Mouse (Mus musculus) naive thymus-derived CD4-positive, alpha-beta T cell, adult 5 months (primary cell): ENCODE results near the gene Usp5. TPM values are rescaled to one million over a fixed set of nuclear protein-coding genes. Genes with fewer than 3 reads are reported as not detected.

Experiments used
- polyA plus RNA-seq: library from polyadenylated mRNA; unstranded; fragments of 100-300 nt; shearing (Covaris generic); gene quantifications from one replicate; pipeline ENCODE4 v1.2.1, GENCODE M21; 2017

Usp5 gene
- polyA plus RNA-seq = 90.0 TPM

DNA sequence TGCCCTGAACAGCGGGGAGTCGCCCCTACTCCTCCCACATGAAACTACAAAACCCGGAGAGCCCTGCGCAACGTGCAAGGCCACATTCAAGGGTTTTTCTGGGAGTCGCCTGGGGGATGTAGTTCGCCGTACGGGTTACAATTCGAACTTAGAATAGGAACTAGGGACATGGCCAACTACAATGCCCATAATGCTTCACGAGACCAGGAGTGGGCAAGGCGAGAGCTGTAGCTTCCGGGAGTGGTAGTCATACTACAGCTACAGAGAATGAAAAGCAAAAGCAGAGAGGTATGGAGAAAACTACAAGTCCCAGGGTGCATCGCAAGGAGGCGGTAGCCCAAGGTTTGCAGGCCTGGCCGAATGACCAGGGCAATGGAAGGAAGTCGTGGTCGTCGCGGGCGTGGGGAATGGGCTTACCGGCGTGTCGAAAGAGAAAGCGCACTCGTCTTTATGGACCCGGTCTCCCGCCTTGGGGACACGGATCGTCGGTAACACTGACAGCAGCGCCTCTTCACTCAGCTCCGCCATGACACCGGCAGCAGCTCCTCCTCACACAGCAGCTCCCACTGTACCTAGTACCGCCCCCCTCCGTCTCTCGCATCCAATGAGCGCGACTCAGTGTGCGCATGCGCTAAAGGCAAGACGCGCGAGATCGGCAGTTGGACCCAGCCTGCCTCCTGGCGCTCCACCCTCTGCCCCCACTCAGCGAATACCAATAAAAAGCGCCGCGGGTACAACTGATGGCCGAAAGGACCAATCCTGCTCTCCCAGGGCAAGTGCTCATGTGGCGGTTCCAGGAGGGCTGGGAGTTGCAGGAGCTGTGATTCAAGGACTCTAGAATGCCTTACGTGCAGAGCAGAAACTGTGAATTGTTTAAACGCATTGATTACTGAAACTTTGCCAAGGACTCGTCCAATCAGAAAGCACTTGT, at the start of gene Usp5, which contains the start of gene Cdca3:
Gene Usp5, minus strand, starts transcription at position 617 of the 931 bp plus-strand sequence.
Gene Cdca3, plus strand, starts transcription at position 680 of the 931 bp plus-strand sequence.

GRCm38 (mm10) chr6:124863658-124864298, 34.5 kb upstream of the Usp5 start, which contains the start of gene Gpr162:
Gpr162 (minus strand) TSS chr6:124863983.

GRCm38 (mm10) chr6:124856916-124857839, 27.9 kb upstream of the Usp5 start, which contains the start of gene P3h3:
P3h3 (minus strand) TSS chr6:124857752.

DNA sequence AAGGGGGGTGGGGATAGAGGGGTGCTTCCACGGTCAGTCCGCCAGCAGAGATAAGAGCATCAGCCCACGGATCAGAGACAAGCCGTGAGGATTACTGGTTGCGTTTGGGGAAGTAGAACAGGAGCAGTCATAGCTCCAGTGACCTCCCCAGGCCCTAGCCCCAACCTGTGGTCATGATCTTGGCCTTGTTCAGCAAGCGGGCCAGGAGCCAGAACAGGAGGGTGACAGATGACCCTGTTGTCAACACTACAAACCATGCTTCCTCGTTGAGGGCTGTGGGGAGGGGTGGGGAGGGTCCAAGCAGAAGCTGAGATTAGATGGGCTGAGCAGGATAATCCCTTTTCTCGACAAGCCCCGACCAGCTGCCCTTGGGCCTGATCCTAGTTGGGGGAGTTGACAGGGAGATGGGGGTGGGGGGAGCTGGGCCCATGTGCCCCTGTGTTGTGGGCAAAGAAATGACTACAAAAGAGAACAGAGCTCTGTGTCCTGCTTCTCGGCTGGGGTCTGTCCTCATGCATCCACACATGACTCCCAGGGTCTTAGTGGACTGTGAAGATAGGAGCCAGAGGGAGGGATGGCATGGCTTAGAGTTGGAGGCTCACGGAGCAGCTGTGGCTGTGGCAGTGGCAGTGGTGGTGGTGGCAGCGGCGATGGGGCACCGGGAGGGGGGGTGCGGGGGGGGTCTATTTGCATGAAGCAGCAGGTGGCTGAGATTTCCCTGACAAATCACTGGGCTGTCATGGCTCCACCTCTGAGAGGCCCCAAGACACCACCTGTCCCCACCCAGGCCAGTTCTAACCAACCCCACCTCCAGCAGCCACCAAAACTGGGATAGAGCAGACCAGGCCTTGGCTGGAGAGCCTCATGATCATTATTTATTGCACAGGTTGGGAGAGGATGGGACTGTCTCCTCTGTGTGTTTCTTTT, 11.2 kb upstream of the Usp5 start, which contains the start of gene Gnb3:
Gene Gnb3, minus strand, starts transcription at position 35 of the 927 bp plus-strand sequence.

DNA sequence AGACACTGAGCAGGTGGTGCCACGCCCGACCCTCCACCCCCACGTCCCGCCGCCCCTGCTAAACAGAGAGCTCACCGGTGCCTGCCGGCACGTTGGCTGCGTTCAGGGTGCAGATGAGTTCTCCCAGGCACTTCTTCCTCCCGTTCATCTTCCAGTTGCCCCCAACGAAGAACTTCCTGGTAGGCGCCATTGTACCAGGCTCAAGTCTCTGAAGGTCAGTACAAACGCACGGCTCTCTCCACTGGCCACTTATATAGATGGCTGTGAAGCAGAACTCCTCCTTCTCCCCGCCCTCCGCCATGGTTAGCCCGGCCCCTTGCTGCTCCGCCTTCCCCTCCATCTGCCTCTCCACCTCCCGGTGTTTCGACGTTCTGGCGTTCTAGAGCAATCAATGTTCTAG, 15.4 kb downstream of the Usp5 start, which contains the start of gene Tpi1:
Gene Tpi1, minus strand, starts transcription at position 364 of the 400 bp plus-strand sequence.

GRCm38 (mm10) chr6:124808358-124809012, 20.8 kb downstream of the Usp5 start, which contains the start of gene Spsb2:
Spsb2 (plus strand) TSS chr6:124808661.

GRCm38 (mm10) chr6:124779222-124779983, 49.9 kb downstream of the Usp5 start, which contains the start of gene Lrrc23:
Lrrc23 (minus strand) TSS chr6:124779727.

DNA sequence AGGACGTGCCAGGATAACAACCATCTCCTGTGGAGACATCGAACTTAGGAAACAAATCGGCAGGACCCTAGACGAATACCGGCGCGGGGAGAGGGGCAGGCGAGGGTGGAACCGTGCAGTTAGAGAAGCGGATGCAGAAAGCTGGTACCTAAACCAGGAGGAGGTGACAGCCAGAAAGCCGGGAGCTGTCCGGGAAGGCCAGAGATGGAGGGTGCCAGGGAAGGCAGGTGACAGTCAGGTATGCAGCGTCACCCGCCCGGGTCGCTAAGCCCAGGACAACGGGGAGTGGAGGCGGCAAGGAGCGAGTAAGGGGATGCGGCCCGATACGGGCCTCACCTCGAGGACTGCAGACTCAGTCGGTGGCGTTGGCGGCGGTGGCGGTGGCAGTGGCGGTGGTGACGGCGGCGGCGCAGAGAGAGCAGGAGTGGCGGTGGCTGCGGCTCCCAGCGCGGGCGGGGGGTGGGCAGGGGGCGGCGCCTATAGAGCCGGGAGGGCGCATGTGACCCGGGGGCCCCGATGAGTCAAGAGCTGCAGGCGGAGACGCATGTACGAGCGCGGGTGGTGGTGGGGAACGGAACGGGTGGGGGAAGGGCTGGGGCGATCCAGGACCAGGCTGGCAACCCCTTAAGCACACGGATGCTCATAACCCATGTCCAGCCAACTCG, 60.1 kb downstream of the Usp5 start, which contains the start of gene Eno2:
Gene Eno2, minus strand, starts transcription at position 573 of the 665 bp plus-strand sequence.

Other genes starting within 250 kb of the Usp5 start
- not detected for gene C1s2, start 193.4 kb downstream of the Usp5 start, polyA plus RNA-seq
- 54.5 TPM for gene Lpcat3, start 166.5 kb downstream of the Usp5 start, polyA plus RNA-seq
- 347 TPM for gene Emg1, start 117.3 kb downstream of the Usp5 start, polyA plus RNA-seq
- gene Phb2, start 117.1 kb downstream of the Usp5 start, polyA plus RNA-seq = 133 TPM
- 209 TPM for gene Ptpn6, start 90.8 kb downstream of the Usp5 start, polyA plus RNA-seq
- gene Grcc10, start 88.1 kb downstream of the Usp5 start, polyA plus RNA-seq = 275 TPM
- gene Gm45234, start 73.5 kb downstream of the Usp5 start, polyA plus RNA-seq = not detected
- gene Atn1, start 73.0 kb downstream of the Usp5 start, polyA plus RNA-seq = 40.2 TPM
- 2.5 TPM for gene Eno2, start 59.8 kb downstream of the Usp5 start, polyA plus RNA-seq
- gene Lrrc23, start 49.8 kb downstream of the Usp5 start, polyA plus RNA-seq = 2.6 TPM
- 1.4 TPM for gene Spsb2, start 20.8 kb downstream of the Usp5 start, polyA plus RNA-seq
- 40.1 TPM for gene Tpi1, start 15.2 kb downstream of the Usp5 start, polyA plus RNA-seq
- 4.0 TPM for gene Cdca3, start 63 bp upstream of the Usp5 start, polyA plus RNA-seq
- not detected for gene Gnb3, start 10.8 kb upstream of the Usp5 start, polyA plus RNA-seq
- gene P3h3, start 28.3 kb upstream of the Usp5 start, polyA plus RNA-seq = not detected
- gene Gpr162, start 34.5 kb upstream of the Usp5 start, polyA plus RNA-seq = 0.10 TPM
- gene Cd4, start 58.7 kb upstream of the Usp5 start, polyA plus RNA-seq = 550 TPM
- not detected for gene Lag3, start 82.2 kb upstream of the Usp5 start, polyA plus RNA-seq
- 7.9 TPM for gene Ptms, start 90.6 kb upstream of the Usp5 start, polyA plus RNA-seq
- gene Mlf2, start 101.9 kb upstream of the Usp5 start, polyA plus RNA-seq = 126 TPM
- gene Cops7a, start 136.1 kb upstream of the Usp5 start, polyA plus RNA-seq = 42.9 TPM
- not detected for gene Pianp, start 167.2 kb upstream of the Usp5 start, polyA plus RNA-seq
- gene Zfp384, start 179.7 kb upstream of the Usp5 start, polyA plus RNA-seq = 64.7 TPM
- 74.8 TPM for gene Ing4, start 210.3 kb upstream of the Usp5 start, polyA plus RNA-seq
- gene Acrbp, start 220.2 kb upstream of the Usp5 start, polyA plus RNA-seq = 11.1 TPM
- gene Lpar5, start 238.4 kb upstream of the Usp5 start, polyA plus RNA-seq = 3.6 TPM